Mouse (Mus musculus): ENCODE results near the gene Cdh13. TPM values are rescaled to one million over a fixed set of nuclear protein-coding genes. Genes with fewer than 3 reads are reported as not detected.

The Cdh13 gene
- total RNA-seq, 2 experiments from 2014 or later: 56.4 to 66.1 TPM

DNA sequence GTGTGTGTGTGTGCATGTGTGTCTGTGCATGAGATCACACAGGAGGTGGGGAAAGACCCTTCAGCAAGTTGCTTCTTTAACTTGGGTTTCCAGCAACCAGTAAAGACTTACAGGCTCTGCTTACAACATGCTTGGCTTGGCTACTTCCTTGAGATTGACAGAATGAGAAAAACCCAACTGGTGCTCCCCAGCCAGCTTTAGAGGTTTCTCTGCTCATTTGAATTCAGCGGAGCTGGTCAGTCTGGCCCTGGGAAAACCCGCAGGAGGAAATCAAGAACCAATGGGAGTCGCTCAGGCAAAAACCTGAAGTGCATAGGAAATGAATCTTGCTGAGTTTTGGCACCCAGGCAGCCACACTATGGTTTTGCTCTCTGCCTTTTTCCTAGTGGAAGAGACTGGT, 96.1 kb downstream of the Cdh13 start:
- peak; percentile 29 to 67 for DNase-seq (ENCODE audit: low spot score in 2 of 2)

DNA sequence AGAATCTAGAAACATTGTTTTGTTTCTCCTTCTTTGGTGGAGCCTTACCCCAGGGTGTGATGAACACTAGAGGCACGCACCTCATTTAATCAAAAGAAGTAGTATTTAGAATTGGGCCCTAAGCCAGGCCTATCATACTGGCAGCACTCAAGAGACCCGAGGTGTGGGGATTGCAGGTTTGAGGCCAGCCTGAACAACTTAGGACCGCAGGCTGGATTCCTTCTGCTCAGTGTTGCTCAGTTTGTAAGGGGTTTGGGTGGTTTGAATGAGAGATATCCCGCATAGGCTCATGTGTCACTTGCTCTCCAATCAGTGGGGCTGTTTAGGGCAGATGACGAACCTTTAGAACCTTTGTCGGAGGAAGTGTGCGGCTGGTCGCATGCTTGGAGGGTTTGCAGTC, 96.5 kb downstream of the Cdh13 start:
- no peak for DNase-seq (ENCODE audit: low spot score in 2 of 2)

DNA sequence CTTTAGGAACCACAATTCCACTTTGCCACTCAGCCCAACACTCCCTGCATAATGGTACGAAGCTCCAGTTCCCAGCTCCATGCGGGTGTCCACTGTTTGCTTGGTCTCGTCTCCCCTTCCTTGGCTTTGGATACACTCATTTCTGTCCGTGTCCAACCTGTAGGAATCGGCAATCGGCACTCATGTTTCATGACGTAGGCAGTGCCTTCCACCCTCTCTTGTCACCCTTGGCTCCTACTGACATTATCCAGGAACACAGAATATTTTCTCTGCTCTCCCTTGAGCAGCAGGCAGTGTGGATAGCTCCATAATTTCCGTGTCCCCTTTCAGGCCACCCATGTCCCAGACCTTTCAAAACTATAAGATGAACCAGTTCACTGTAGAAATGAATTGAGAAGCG, 97.2 kb downstream of the Cdh13 start:
- no peak for DNase-seq (ENCODE audit: low spot score in 2 of 2)

DNA sequence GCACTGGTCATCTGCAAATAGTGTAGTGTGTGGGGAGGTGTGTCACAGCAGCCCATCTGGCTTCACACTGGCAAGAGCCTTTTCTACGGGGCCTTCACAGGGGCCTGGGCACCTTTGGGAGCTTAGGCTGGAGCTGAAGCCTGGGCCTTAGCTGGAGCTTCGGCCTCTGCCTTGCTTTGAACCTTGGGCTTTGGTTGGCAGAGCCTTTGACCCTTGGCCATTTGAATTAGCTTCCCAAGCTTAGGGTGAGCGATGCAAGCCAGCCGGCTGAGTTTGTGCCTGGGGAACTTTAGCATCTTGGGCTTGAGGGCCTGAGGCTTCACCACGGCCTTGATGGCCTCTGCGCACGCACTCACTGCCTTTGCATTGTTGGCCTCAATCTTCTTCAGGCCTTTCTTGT, 98.1 kb downstream of the Cdh13 start:
- DNase-seq (ENCODE audit: low spot score in 2 of 2): no peak

DNA sequence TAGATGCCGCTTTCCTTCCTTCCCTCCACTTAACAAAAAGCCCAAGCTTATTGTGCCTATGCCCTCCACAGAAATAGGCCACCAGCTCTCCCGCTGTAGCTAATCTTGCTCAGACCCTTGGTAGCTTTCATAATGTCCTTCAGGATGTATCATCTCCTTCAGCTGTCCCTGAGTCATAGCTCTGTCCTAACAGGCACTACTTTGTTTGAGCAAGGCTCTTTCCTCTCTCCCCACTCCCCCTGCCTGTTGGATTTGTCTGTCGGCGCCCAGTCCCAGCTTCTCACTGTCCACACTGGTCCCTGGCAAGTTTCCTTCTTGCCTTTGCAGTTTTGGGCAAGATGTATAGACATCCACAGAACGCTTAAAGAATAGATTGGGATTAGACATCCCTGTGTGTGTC, 100.8 kb downstream of the Cdh13 start:
- no peak for DNase-seq (ENCODE audit: low spot score in 2 of 2)

DNA sequence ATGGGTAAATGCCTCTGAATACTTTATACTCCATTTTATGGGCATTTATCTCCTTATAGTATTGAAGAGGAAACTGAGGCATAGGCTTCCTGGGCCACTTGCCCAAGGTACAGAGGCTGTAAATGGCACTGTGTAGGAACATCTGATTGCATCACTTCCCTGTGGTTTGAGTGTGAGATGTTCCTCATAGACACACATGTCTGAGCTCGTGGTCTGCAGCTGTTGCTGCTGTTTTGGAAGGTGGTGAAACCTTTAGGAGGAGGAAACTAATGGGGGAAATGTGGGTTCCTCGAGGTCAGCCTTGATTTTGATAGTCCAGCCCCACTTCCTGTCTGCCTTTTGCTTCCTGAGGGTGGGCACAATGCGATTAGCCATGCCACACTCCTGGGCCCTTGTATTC, 105.9 kb downstream of the Cdh13 start:
- no peak for DNase-seq (ENCODE audit: low spot score in 2 of 2)

DNA sequence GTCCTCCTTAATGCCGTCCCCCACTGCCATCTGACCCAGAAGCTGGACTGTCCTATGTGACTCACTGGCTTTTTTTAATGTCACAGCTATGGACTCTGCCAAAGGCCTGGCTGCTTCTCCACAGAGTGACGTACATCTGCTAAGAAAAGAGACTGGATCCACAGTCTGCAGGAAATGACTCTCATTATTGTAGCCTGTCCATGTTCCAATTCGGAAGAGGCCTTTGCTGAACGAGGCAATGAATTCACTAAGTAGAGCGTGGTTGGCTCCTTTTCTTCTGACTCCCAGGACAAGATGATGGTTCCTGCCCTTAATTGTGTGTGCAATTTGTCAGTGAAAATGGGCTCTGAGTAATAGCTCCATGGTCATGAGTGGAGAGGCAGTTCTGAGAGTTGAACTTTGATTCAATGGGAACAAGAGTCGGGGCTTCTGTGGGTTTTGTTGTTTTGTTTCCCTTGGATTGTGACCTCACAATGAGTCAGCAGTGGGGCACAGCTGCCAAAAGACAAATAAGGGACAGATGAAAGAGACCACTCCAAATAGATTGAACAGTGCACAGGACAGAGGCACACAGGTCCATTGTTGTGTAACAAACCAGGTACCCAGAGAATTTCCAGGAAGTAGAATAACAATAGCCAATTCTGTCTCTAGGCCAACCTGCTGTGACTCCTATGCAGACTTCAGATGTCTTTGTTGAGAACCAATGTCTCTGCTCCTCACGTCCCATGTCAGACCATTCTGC, 110.5 kb downstream of the Cdh13 start:
- no peak for DNase-seq (ENCODE audit: low spot score in 2 of 2)

DNA sequence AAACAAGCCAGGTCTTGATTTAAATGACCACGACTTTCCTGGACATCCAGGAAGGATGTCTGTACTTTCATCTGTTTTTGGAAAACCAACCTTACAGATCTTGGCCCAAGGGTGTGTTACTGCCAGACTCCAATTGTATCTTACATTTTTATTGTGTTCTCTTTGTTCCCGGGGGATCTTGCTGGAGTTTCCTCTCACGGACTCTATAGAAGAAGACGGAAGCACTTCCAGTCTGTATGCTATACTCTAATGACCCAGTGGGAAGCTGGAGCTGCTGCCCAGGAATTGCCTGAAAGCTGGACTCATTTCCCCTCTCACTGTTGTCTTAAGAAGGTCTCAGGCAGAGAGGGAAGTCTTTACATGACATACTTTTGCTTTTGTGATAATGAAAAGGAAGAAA, 111.6 kb downstream of the Cdh13 start:
- no peak for DNase-seq (ENCODE audit: low spot score in 2 of 2)

DNA sequence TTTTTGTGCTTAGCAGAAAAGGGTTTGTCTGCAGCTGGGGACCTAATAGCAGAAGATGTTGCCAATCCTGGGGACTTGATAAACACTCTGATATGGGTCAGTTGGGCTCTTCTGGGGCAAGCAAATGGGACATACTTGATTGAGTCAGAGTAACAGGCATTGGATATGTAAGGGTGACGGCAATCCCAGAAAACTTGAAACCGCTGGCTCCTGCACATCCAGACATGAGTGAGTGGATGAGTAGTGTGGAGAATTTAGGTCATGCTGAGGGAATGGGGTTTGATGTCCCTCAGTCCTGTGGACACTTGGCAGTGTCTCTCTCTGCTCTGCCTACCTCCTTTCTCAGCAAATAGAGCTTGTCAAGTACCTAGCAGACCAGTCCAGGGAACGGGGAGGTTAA, 121.3 kb downstream of the Cdh13 start:
- DNase-seq (ENCODE audit: low spot score in 2 of 2): no peak

DNA sequence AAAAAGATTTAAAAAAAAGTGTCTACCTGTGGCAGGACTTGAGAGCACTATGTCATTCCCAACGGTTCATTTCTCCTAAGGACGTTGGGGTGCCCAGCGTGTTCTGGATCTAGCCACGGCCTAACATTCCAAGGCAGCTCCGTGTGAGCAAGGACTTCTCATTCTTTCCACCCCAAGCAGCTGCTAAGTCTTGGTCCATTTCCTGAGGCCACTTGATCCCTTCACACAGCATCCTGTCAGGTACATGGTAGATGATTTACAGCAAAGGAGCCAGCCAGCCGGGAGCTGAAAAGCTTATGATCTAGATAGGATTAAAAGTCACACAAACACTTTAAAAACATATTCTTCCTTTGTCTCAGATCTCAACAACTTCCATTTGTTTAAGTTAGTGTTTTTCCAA, 123.8 kb downstream of the Cdh13 start:
- DNase-seq (ENCODE audit: low spot score in 2 of 2): no peak

DNA sequence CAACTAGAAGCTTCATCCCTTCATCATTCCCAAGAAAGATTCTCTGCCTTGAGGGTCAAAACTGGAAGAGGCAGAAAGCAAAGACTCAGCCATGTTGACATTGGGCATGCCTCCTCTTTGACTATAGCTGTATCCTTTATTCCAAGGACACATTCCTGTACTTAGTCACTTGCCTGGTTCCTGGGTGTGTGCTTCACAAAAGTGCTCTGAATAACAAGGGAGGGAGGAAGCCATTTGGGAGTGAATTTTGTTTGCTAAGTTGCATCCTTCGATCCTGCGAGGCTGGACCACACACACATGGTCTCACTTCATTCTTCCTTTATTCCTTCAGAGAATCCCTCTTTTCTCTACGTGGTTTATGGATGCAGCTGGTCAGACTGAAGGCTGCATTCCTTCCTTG, 125.9 kb downstream of the Cdh13 start:
- no peak for DNase-seq (ENCODE audit: low spot score in 2 of 2)

DNA sequence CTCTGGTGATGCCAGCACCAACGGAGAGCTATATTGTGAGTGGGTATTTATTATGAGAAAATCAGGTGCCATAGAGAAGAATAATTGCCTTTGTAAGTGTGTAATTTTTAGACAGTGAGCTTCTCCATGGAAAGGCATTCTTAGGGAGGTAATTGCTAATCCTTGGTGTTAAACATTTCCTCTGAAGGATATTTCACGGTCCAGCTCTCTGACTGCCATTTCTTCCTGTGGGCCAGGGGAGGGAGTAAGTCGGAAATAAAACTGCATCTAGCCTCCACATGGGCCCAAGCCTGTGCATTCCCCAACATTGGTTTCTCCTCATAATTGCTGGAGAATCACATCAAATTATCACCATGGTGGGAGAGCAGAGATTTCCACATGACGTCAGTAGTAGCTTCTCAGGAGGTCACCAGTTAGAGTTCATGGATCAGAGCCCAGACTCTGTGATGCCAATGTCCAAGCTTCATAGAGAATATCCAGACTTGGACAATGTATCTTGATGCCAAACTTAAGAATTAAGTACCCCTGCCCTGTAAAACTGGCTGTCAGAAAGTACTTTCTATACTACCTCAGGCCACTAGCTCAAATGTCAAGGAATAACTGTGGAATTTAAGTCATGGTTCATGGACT, 126.9 kb downstream of the Cdh13 start:
- no peak for DNase-seq (ENCODE audit: low spot score in 2 of 2)

DNA sequence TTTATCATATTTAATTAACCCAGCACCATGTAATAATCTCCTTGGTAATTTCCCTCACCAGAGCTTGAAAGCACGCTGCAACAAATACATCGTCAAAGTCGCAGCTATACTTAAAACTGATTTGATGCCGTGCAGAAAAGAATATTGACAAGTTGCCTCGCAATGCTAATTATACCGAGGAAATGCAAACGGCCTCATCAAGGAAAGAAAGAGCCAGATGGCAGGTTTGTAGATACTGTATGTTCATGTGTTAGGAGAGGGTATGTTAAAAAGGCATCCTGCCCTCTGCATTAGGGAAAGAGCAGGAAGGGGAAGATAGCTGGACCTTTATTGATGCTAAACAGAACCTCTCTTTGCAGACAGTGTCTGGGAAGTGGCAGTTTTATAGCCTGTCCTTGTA, 132.1 kb downstream of the Cdh13 start:
- DNase-seq (ENCODE audit: low spot score in 2 of 2): no peak

DNA sequence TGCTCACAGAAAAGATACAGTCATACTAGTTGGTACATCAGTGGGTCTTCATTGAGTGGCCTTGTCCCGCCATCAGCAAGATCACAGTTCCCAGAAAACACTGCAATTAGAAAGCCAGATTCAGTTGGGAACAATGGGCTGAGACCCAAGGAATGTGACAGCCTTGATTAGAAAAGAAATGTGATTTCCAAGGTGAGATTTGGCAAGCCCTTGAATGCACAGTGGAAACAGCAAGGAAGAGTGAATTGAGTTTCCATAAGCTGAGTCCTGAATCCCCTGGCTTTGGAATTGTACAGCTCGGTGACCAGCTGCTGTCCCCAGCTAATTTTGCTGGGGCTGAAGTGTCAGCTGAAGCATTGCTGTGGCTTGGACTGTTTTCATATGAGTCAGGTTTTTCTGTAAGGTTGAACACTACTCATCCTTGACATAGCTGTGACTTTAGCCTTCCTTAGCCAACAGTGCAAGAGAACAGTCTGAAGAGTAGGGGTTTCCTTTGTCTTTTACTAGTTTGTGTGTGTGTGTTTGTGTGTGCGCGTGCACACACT, 133.3 kb downstream of the Cdh13 start:
- no peak for DNase-seq (ENCODE audit: low spot score in 2 of 2)

DNA sequence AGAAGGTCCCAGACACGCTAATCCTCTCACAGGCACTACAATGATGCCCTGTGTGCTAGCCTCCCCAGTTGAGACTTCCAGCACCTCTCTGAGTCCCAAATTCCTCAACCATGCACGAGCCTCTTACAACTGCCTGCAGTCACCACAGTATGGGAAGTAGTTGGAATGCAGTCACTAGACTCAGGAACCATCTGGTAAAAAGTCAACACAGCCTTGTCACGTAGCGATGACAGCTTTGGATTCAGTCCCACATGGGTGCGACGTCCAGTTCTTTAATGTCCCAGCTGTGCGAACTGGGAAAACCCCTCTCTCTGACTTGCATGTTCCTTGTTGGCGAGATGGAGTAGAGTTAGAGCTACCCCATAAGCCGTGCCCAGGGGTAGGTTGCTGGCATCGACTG, 139.1 kb downstream of the Cdh13 start:
- no peak for DNase-seq (ENCODE audit: low spot score in 2 of 2)

DNA sequence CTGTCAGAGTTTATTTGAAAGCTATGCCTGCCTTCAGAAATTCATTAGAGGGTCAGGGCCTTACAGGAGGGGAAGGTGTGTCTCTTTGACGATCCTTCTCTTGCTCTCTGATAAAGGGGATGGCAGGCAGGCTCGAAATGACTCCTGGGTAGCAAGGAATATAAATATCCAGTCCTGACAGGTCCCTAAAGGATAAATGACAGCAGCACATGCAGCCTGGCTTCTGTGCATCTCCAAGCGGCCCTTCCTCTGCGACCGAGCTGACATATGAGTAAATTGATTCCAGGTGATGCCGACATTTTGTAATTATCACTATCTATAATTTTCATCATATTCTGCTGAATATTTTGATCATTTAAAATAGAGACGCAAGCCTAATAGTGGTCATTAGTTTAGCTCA, 145.4 kb downstream of the Cdh13 start:
- DNase-seq (ENCODE audit: low spot score in 2 of 2): no peak

DNA sequence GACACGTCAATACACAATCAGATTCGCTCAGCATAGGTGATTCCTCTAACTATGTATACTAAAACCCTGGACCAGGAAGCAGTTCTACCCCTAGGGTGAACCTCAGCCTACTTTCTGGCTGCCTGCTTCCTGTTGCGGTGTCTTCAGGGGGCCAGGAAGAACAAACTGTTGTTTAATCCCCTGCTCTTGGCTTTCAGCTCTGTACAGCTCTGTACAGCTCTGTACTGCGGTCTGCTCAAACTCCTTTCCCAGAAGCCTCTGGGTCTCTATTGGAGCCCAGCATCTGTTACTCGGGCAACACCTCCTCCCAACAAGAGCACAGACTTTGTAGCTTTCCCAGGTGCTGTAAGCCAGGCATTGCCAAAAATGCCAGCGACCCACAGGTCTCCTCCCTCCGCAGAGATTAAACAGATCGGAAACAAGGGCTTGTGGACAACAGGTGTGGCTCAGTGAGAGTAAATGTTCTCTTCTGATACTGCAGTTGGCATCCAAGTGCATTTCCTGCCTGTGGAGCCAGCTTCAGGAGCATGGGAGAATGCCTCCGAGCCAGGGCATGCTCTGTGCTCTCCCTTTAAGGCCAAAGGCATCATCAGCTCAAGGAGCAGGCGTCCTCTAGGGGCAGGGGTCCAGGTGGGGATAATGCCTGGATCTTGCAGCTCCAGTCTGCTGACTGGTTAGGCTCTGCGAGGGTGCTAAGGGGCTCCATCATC, 148.4 kb downstream of the Cdh13 start:
- DNase-seq (ENCODE audit: low spot score in 2 of 2): no peak

DNA sequence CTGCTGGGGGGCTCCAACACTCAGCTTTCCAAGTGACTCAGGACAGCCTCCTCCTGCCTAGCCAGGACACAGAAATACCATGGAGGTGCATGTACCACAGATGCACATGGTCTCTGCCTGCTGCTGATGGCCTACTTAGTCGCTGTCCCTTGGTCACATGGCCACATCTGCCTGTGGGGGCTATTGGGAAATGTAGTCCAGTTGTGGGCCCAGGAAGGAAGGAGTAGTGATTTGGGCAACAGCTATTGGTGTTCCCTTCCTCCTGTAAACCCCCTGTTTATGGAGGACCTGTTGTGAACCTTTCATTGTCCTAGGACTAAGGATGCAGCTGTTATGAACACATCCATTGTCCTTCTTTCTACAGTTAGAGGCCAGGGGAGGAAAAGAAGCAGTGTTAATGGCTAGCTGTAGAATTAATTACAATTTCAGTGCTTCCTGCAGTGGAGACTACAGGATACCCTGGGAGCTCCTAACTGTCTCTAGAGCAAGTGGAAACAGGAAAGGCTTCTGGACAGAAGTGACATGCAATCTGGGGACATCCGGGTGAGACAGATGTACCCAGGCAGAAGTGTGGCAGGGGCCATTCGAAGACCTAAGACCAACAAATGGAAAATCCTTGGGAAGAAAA, 150.1 kb downstream of the Cdh13 start:
- no peak for DNase-seq (ENCODE audit: low spot score in 2 of 2)

DNA sequence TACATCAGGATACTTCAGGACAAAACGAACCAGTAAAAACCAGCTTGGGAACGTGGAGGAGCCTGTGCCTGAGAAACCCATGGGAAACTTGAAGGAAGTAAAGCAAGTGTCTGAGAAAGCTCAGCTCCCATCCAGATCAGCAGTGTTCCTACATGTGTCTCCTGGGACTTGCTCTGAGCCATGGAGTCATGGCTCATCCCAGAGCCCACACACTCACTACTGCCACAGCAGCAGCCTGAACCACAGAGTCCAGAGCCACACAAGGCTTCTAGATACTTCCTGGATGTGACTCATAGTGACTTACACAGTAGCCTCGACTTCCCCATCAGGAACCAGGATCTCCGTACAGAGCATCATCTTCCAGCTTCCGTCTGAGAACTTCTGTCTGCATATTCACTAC, 153.2 kb downstream of the Cdh13 start:
- DNase-seq (ENCODE audit: low spot score in 2 of 2): no peak

DNA sequence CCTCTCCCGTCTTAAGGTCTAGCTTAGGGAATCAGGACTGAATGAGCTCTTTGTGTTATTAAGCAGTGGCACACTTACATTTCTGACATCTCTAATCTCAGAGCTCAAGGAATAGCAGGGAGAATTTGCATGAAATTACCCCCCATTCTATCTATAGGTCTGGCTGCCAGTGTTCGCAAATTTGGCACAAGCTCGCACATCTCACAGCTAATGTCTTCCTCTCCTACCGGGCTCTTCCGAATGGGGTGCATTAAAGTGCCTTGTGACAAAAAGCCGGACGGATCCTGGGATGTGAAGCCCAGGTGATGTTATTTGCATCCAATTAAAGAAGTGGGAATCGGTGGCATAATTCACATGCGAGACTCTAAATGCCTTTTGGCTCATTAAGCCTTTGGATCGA, 153.6 kb downstream of the Cdh13 start:
- no peak for DNase-seq (ENCODE audit: low spot score in 2 of 2)

DNA sequence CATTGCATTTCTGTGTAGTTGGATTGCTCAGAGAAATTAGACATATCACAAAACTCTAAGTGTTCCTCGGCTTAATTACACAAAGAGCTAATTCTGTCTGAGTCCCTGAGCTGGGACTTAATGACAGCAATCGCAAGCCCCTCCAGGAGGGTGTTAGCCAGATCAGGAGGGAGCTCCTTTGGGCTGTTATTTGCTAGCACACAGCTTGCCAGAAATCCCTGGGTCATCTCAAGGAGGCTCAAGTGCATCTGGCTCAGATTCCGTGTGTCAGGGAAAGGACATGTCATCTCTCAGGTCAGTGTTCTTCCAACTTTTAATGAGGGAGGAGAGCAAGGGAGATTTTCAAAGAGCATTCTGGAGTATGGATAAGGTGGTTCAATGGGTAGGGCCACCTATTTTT, 154.3 kb downstream of the Cdh13 start:
- no peak for DNase-seq (ENCODE audit: low spot score in 2 of 2)

DNA sequence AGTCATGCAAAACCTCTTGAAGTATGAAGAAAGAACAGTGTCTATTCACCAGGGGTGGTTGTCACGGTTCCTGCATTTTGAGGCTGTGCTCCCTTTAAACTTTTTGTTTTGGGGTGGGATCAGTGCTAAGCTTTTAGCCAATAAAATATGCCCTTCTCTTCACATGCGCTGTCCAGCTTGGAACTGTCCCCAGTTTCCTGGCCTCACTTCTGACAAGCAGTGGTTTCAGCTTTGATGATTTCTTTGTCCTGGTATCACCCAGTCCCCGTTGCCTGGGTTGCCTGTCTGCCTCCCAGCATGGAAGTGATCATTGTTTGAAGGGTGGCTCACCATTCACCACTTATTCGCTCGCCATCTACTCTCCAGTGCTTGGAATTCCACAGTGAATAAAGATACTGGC, 156.3 kb downstream of the Cdh13 start:
- DNase-seq (ENCODE audit: low spot score in 2 of 2): peak in 1 of 2 experiments; percentile 19

Data from layer of hippocampus, postnatal 14 days (tissue).